Mouse (Mus musculus): ENCODE data around the gene Smpdl3a.

- TF ChIP-seq CTCF (IDR thresholded peaks at IDR 0.05; ENCODE audit: extremely low read depth, insufficient read length, insufficient replicate concordance, low read depth, low read length) (no peak), POLR2A (IDR thresholded peaks at IDR 0.05; ENCODE audit: low read depth, low read length) (no peak)
Measured at GRCm38 (mm10) chr10:57799486-57799885, 5.4 kb downstream of the Smpdl3a start.

Data from small intestine, adult 2 months (tissue).